Mouse (Mus musculus): ENCODE data around the gene Irak3.

- TF ChIP-seq CTCF (IDR thresholded peaks at IDR 0.05; ENCODE audit: low read depth) (no peak), EP300 (IDR thresholded peaks at IDR 0.05; ENCODE audit: low read depth) (no peak)
These were observed 12.7 kb downstream of the Irak3 start for GRCm38 (mm10) chr10:120189276-120189675.
